21 mouse cellular contexts compared by ENCODE assay signal in genomic region chr8:70134931-70135330, GRCm38 (mm10). TPM values are rescaled to one million over a fixed set of nuclear protein-coding genes. Genes with fewer than 3 reads are reported as not detected.
"Had no signal": no experiment of that assay in that cellular context is flagged by ENCODE, and none has a peak within 500 bp of the region (broad histone marks: within the 10 kb centered on the region; RNA-seq: fewer than 3 reads in every experiment).

No protein-coding gene starts in this region.

- H3K9ac ChIP-seq: liver, embryonic 15.5 days; lung, embryonic 15.5 days; midbrain, embryonic 12.5 days; midbrain, embryonic 15.5 days; neural tube, embryonic 13.5 days; stomach, embryonic 15.5 days had no signal

- H3K4me2 ChIP-seq: liver, embryonic 15.5 days; lung, embryonic 15.5 days; midbrain, embryonic 12.5 days; midbrain, embryonic 15.5 days; neural tube, embryonic 13.5 days; stomach, embryonic 15.5 days had no signal

- H3K4me3 ChIP-seq: layer of hippocampus, adult 2 months; liver, embryonic 15.5 days; lung, embryonic 15.5 days; midbrain, embryonic 12.5 days; midbrain, embryonic 15.5 days; neural tube, embryonic 13.5 days; stomach, embryonic 15.5 days had no signal

- H3K27me3 ChIP-seq: liver, embryonic 15.5 days; lung, embryonic 15.5 days; midbrain, embryonic 12.5 days; midbrain, embryonic 15.5 days; neural tube, embryonic 13.5 days; stomach, embryonic 15.5 days had no signal

- ATAC-seq: midbrain, embryonic 15.5 days had no signal

- DNase-seq: kidney, postnatal 25 days; layer of hippocampus, adult 9-11 months; lung, adult 18-20 months; lung, postnatal 10 days; lung, postnatal 36 days; retina, postnatal 1 day; right cerebral cortex, postnatal 25 days; spleen, adult 18-20 months; thymus, postnatal 25 days had no signal

- H3K27ac ChIP-seq: kidney, postnatal 0 days; layer of hippocampus, adult 2 months; liver, embryonic 15.5 days; lung, embryonic 15.5 days; midbrain, embryonic 12.5 days; midbrain, embryonic 15.5 days; neural tube, embryonic 13.5 days; stomach, embryonic 15.5 days had no signal

- H3K9me3 ChIP-seq: liver, embryonic 15.5 days; lung, embryonic 15.5 days; midbrain, embryonic 12.5 days; midbrain, embryonic 15.5 days; neural tube, embryonic 13.5 days; stomach, embryonic 15.5 days had no signal

RNA-seq across cellular contexts. Expression of gene Mef2b, which starts 4.6 kb away (rescaled TPM):
- total RNA-seq: layer of hippocampus, postnatal 25 days; left cerebral cortex, adult 18-20 months had no signal
- polyA plus RNA-seq: liver, adult 2 months; liver, embryonic 15.5 days had no signal

RNA-seq across cellular contexts. Expression of gene Ncan, which starts 14.3 kb away (rescaled TPM):
- total RNA-seq: liver, adult 2 months; neutrophil, adult 5-6 weeks had no signal
- polyA plus RNA-seq: liver, adult 2 months had no signal
